Mouse (Mus musculus): ENCODE results near the gene Bloc1s1. TPM values are rescaled to one million over a fixed set of nuclear protein-coding genes. Genes with fewer than 3 reads are reported as not detected.

Gene Bloc1s1
- polyA plus RNA-seq (2012; rRNA removed): 269 and 298 TPM in 2 replicates

GRCm38 (mm10) chr10:128923935-128924334, at the start of gene Bloc1s1:
TSS of gene Bloc1s1 (minus strand) at chr10:128924035.
- no peak for TF ChIP-seq POLR2A (IDR thresholded peaks at IDR 0.05; ENCODE audit: borderline replicate concordance, extremely low read depth, insufficient read depth, insufficient read length, poor library complexity, severe bottlenecking)
- no peak for TF ChIP-seq CTCF (IDR thresholded peaks at IDR 0.05; ENCODE audit: borderline replicate concordance, extremely low read depth, insufficient read depth, insufficient read length)
- no peak for DNase-seq (ENCODE audit: low read depth)

GRCm38 (mm10) chr10:128972841-128973240, 49.0 kb upstream of the Bloc1s1 start:
- no peak for DNase-seq (ENCODE audit: low read depth)
- no peak for TF ChIP-seq CTCF (IDR thresholded peaks at IDR 0.05; ENCODE audit: borderline replicate concordance, extremely low read depth, insufficient read depth, insufficient read length)
- TF ChIP-seq POLR2A (IDR thresholded peaks at IDR 0.05; ENCODE audit: borderline replicate concordance, extremely low read depth, insufficient read depth, insufficient read length, poor library complexity, severe bottlenecking): no peak

- TF ChIP-seq POLR2A (IDR thresholded peaks at IDR 0.05; ENCODE audit: borderline replicate concordance, extremely low read depth, insufficient read depth, insufficient read length, poor library complexity, severe bottlenecking): no peak
- no peak for TF ChIP-seq CTCF (IDR thresholded peaks at IDR 0.05; ENCODE audit: borderline replicate concordance, extremely low read depth, insufficient read depth, insufficient read length)
- DNase-seq (ENCODE audit: low read depth): no peak
Measured at GRCm38 (mm10) chr10:128970740-128971250, 47.0 kb upstream of the Bloc1s1 start.

- TF ChIP-seq POLR2A (IDR thresholded peaks at IDR 0.05; ENCODE audit: borderline replicate concordance, extremely low read depth, insufficient read depth, insufficient read length, poor library complexity, severe bottlenecking): no peak
- no peak for TF ChIP-seq CTCF (IDR thresholded peaks at IDR 0.05; ENCODE audit: borderline replicate concordance, extremely low read depth, insufficient read depth, insufficient read length)
Measured at GRCm38 (mm10) chr10:128968341-128968749, 44.5 kb upstream of the Bloc1s1 start.

GRCm38 (mm10) chr10:128965871-128966270, 42.0 kb upstream of the Bloc1s1 start:
- no peak for DNase-seq (ENCODE audit: low read depth)
- TF ChIP-seq CTCF (IDR thresholded peaks at IDR 0.05; ENCODE audit: borderline replicate concordance, extremely low read depth, insufficient read depth, insufficient read length): no peak
- TF ChIP-seq POLR2A (IDR thresholded peaks at IDR 0.05; ENCODE audit: borderline replicate concordance, extremely low read depth, insufficient read depth, insufficient read length, poor library complexity, severe bottlenecking): no peak

More at GRCm38 (mm10) chr10:128968341-128968749, 44.5 kb upstream of the Bloc1s1 start:
- DNase-seq (ENCODE audit: low read depth): no peak

GRCm38 (mm10) chr10:128964961-128965360, 41.1 kb upstream of the Bloc1s1 start:
- TF ChIP-seq CTCF (IDR thresholded peaks at IDR 0.05; ENCODE audit: borderline replicate concordance, extremely low read depth, insufficient read depth, insufficient read length): no peak
- TF ChIP-seq POLR2A (IDR thresholded peaks at IDR 0.05; ENCODE audit: borderline replicate concordance, extremely low read depth, insufficient read depth, insufficient read length, poor library complexity, severe bottlenecking): no peak
- DNase-seq (ENCODE audit: low read depth): no peak

- no peak for TF ChIP-seq CTCF (IDR thresholded peaks at IDR 0.05; ENCODE audit: borderline replicate concordance, extremely low read depth, insufficient read depth, insufficient read length)
- TF ChIP-seq POLR2A (IDR thresholded peaks at IDR 0.05; ENCODE audit: borderline replicate concordance, extremely low read depth, insufficient read depth, insufficient read length, poor library complexity, severe bottlenecking): no peak
- no peak for DNase-seq (ENCODE audit: low read depth)
Measured at GRCm38 (mm10) chr10:128960590-128961584, 37.1 kb upstream of the Bloc1s1 start, which contains the start of gene Mettl7b. TSS of gene Mettl7b (minus strand) at chr10:128960988.

- DNase-seq (ENCODE audit: low read depth): no peak
- TF ChIP-seq CTCF (IDR thresholded peaks at IDR 0.05; ENCODE audit: borderline replicate concordance, extremely low read depth, insufficient read depth, insufficient read length): no peak
- no peak for TF ChIP-seq POLR2A (IDR thresholded peaks at IDR 0.05; ENCODE audit: borderline replicate concordance, extremely low read depth, insufficient read depth, insufficient read length, poor library complexity, severe bottlenecking)
Measured at GRCm38 (mm10) chr10:128960142-128960541, 36.3 kb upstream of the Bloc1s1 start.

GRCm38 (mm10) chr10:128958340-128958739, 34.5 kb upstream of the Bloc1s1 start:
- TF ChIP-seq CTCF (IDR thresholded peaks at IDR 0.05; ENCODE audit: borderline replicate concordance, extremely low read depth, insufficient read depth, insufficient read length): no peak
- TF ChIP-seq POLR2A (IDR thresholded peaks at IDR 0.05; ENCODE audit: borderline replicate concordance, extremely low read depth, insufficient read depth, insufficient read length, poor library complexity, severe bottlenecking): no peak
- no peak for DNase-seq (ENCODE audit: low read depth)

- no peak for DNase-seq (ENCODE audit: low read depth)
- TF ChIP-seq POLR2A (IDR thresholded peaks at IDR 0.05; ENCODE audit: borderline replicate concordance, extremely low read depth, insufficient read depth, insufficient read length, poor library complexity, severe bottlenecking): no peak
- no peak for TF ChIP-seq CTCF (IDR thresholded peaks at IDR 0.05; ENCODE audit: borderline replicate concordance, extremely low read depth, insufficient read depth, insufficient read length)
Measured at GRCm38 (mm10) chr10:128950208-128950887, 26.5 kb upstream of the Bloc1s1 start.

- no peak for TF ChIP-seq CTCF (IDR thresholded peaks at IDR 0.05; ENCODE audit: borderline replicate concordance, extremely low read depth, insufficient read depth, insufficient read length)
- no peak for TF ChIP-seq POLR2A (IDR thresholded peaks at IDR 0.05; ENCODE audit: borderline replicate concordance, extremely low read depth, insufficient read depth, insufficient read length, poor library complexity, severe bottlenecking)
- no peak for DNase-seq (ENCODE audit: low read depth)
Measured at GRCm38 (mm10) chr10:128947496-128947895, 23.7 kb upstream of the Bloc1s1 start.

Measured in brain, embryonic 14.5 days (tissue).